Mouse (Mus musculus): Measurements from ENCODE around the gene Pidd1. TPM values are rescaled to one million over a fixed set of nuclear protein-coding genes. Genes with fewer than 3 reads are reported as not detected.

The Pidd1 gene
- polyA plus RNA-seq, 1 experiment = 5.6 TPM

GRCm38 (mm10) chr7:141435856-141436522, 7.8 kb downstream of the Pidd1 start:
- Histone ChIP-seq H3K9me3 (ENCODE audit: control insufficient read depth, low read length) (no peaks in the 10 kb centered on the region), H3K4me1 (ENCODE audit: control insufficient read depth) (peaks cover 84% of the 10 kb centered on the region), H3K27me3 (ENCODE audit: control insufficient read depth) (no peaks in the 10 kb centered on the region), H3K4me3 (replicated peaks) (peak overlapping the region; percentile 59), H3K36me3 (ENCODE audit: control insufficient read depth) (peaks cover 78% of the 10 kb centered on the region)
- TF ChIP-seq GATA1 (IDR thresholded peaks at IDR 0.05; ENCODE audit: low read length) (no peak), TAL1 (IDR thresholded peaks at IDR 0.05; ENCODE audit: low read length) (no peak)

- Histone ChIP-seq H3K9me3 (ENCODE audit: control insufficient read depth, low read length) (no peaks in the 10 kb centered on the region), H3K4me1 (ENCODE audit: control insufficient read depth) (peaks cover 77% of the 10 kb centered on the region), H3K27me3 (ENCODE audit: control insufficient read depth) (no peaks in the 10 kb centered on the region), H3K4me3 (replicated peaks) (peak overlapping the region; percentile 59), H3K36me3 (ENCODE audit: control insufficient read depth) (peaks cover 78% of the 10 kb centered on the region)
- TF ChIP-seq GATA1 (IDR thresholded peaks at IDR 0.05; ENCODE audit: low read length) = no peak
- no peak for TF ChIP-seq TAL1 (IDR thresholded peaks at IDR 0.05; ENCODE audit: low read length)
These were observed 8.5 kb downstream of the Pidd1 start for GRCm38 (mm10) chr7:141435129-141435855.

- Histone ChIP-seq H3K27me3 (ENCODE audit: control insufficient read depth) (no peaks in the 10 kb centered on the region), H3K4me1 (ENCODE audit: control insufficient read depth) (peaks cover 78% of the 10 kb centered on the region), H3K9me3 (ENCODE audit: control insufficient read depth, low read length) (no peaks in the 10 kb centered on the region), H3K36me3 (ENCODE audit: control insufficient read depth) (peaks cover 71% of the 10 kb centered on the region), H3K4me3 (replicated peaks) (peak overlapping the region; percentile 59)
- TF ChIP-seq TAL1 (IDR thresholded peaks at IDR 0.05; ENCODE audit: low read length) (no peak), GATA1 (IDR thresholded peaks at IDR 0.05; ENCODE audit: low read length) (no peak)
These were observed 9.4 kb downstream of the Pidd1 start for GRCm38 (mm10) chr7:141434464-141434863.

GRCm38 (mm10) chr7:141433517-141434400, 10.1 kb downstream of the Pidd1 start:
- TF ChIP-seq GATA1 (IDR thresholded peaks at IDR 0.05; ENCODE audit: low read length) = no peak
- TF ChIP-seq TAL1 (IDR thresholded peaks at IDR 0.05; ENCODE audit: low read length) = no peak
- H3K9me3 ChIP-seq (ENCODE audit: control insufficient read depth, low read length) = no peaks in the 10 kb centered on the region
- H3K36me3 ChIP-seq (ENCODE audit: control insufficient read depth) = peaks cover 64% of the 10 kb centered on the region
- peaks cover 80% of the 10 kb centered on the region for H3K4me1 ChIP-seq (ENCODE audit: control insufficient read depth)
- no peak overlapping the region for H3K4me3 ChIP-seq (replicated peaks)
- no peaks in the 10 kb centered on the region; the same call in 1 of the 2 replicates for H3K27me3 ChIP-seq (ENCODE audit: control insufficient read depth)

GRCm38 (mm10) chr7:141432741-141433516, 10.9 kb downstream of the Pidd1 start:
- H3K4me1 ChIP-seq (ENCODE audit: control insufficient read depth) = peaks cover 74% of the 10 kb centered on the region
- no peaks in the 10 kb centered on the region for H3K9me3 ChIP-seq (ENCODE audit: control insufficient read depth, low read length)
- H3K27me3 ChIP-seq (ENCODE audit: control insufficient read depth) = no peaks in the 10 kb centered on the region; the same call in 1 of the 2 replicates
- H3K36me3 ChIP-seq (ENCODE audit: control insufficient read depth) = peaks cover 56% of the 10 kb centered on the region
- no peak for TF ChIP-seq TAL1 (IDR thresholded peaks at IDR 0.05; ENCODE audit: low read length)
- no peak for TF ChIP-seq GATA1 (IDR thresholded peaks at IDR 0.05; ENCODE audit: low read length)
- no peak overlapping the region for H3K4me3 ChIP-seq (replicated peaks)

- H3K27me3 ChIP-seq (ENCODE audit: control insufficient read depth) = no peaks in the 10 kb centered on the region; the same call in 1 of the 2 replicates
- H3K36me3 ChIP-seq (ENCODE audit: control insufficient read depth) = peaks cover 50% of the 10 kb centered on the region
- no peak for TF ChIP-seq TAL1 (IDR thresholded peaks at IDR 0.05; ENCODE audit: low read length)
- TF ChIP-seq GATA1 (IDR thresholded peaks at IDR 0.05; ENCODE audit: low read length) = no peak
- H3K4me1 ChIP-seq (ENCODE audit: control insufficient read depth) = peaks cover 71% of the 10 kb centered on the region
- H3K4me3 ChIP-seq (replicated peaks) = no peak overlapping the region
- H3K9me3 ChIP-seq (ENCODE audit: control insufficient read depth, low read length) = no peaks in the 10 kb centered on the region
These were observed 11.6 kb downstream of the Pidd1 start for GRCm38 (mm10) chr7:141432186-141432611.

- Histone ChIP-seq H3K9me3 (ENCODE audit: control insufficient read depth, low read length) (no peaks in the 10 kb centered on the region), H3K4me1 (ENCODE audit: control insufficient read depth) (peaks cover 71% of the 10 kb centered on the region), H3K36me3 (ENCODE audit: control insufficient read depth) (peaks cover 50% of the 10 kb centered on the region), H3K27me3 (ENCODE audit: control insufficient read depth) (peaks cover 3% of the 10 kb centered on the region), H3K4me3 (replicated peaks) (no peak overlapping the region)
- TF ChIP-seq TAL1 (IDR thresholded peaks at IDR 0.05; ENCODE audit: low read length) (no peak), GATA1 (IDR thresholded peaks at IDR 0.05; ENCODE audit: low read length) (no peak)
These were observed 12.2 kb downstream of the Pidd1 start for GRCm38 (mm10) chr7:141431434-141432185.

Data from erythroblast, embryonic 14.5 days (primary cell).